Mouse (Mus musculus): Measurements from ENCODE around the gene Cpe.

Gene Cpe

GRCm38 (mm10) chr8:64692651-64693201, at the start of gene Cpe:
Gene Cpe (minus strand): TSS chr8:64693054.
- WGBS: under 1% methylated on average over 54 of the region's 54 CpGs

- 69% methylated on average over 13 of the region's 13 CpGs for WGBS
Observed at GRCm38 (mm10) chr8:64740547-64741211, 47.8 kb upstream of the Cpe start.

GRCm38 (mm10) chr8:64738916-64739315, 46.1 kb upstream of the Cpe start:
- 35% methylated on average over 1 of the region's 1 CpGs for WGBS

GRCm38 (mm10) chr8:64736767-64737323, 44.0 kb upstream of the Cpe start:
- 83% methylated on average over 3 of the region's 3 CpGs for WGBS

- WGBS: 79% methylated on average over 8 of the region's 8 CpGs
Observed at GRCm38 (mm10) chr8:64735161-64735560, 42.3 kb upstream of the Cpe start.

GRCm38 (mm10) chr8:64733271-64733943, 40.6 kb upstream of the Cpe start, which contains the start of gene Msmo1:
Gene Msmo1 (minus strand): TSS chr8:64733792.
- under 1% methylated on average over 60 of the region's 60 CpGs for WGBS

GRCm38 (mm10) chr8:64732596-64732995, 39.7 kb upstream of the Cpe start:
- 4% methylated on average over 9 of the region's 9 CpGs for WGBS

GRCm38 (mm10) chr8:64728156-64728555, 35.3 kb upstream of the Cpe start:
- 82% methylated on average over 7 of the region's 7 CpGs for WGBS

- 45% methylated on average over 4 of the region's 4 CpGs for WGBS
Observed at GRCm38 (mm10) chr8:64726190-64726695, 33.4 kb upstream of the Cpe start.

- 88% methylated on average over 2 of the region's 2 CpGs for WGBS
Observed at GRCm38 (mm10) chr8:64723206-64723605, 30.4 kb upstream of the Cpe start.

GRCm38 (mm10) chr8:64717868-64718267, 25.0 kb upstream of the Cpe start:
- 84% methylated on average over 7 of the region's 7 CpGs for WGBS

GRCm38 (mm10) chr8:64712499-64712898, 19.6 kb upstream of the Cpe start:
- WGBS: 92% methylated on average over 7 of the region's 7 CpGs

GRCm38 (mm10) chr8:64711544-64711943, 18.7 kb upstream of the Cpe start:
- 31% methylated on average over 1 of the region's 1 CpGs for WGBS

- 84% methylated on average over 1 of the region's 1 CpGs for WGBS
Observed at GRCm38 (mm10) chr8:64703191-64703590, 10.3 kb upstream of the Cpe start.

- WGBS: 10% methylated on average over 16 of the region's 16 CpGs
Observed at GRCm38 (mm10) chr8:64691591-64692401, 1.1 kb downstream of the Cpe start.

- 28% methylated on average over 6 of the region's 6 CpGs for WGBS
Observed at GRCm38 (mm10) chr8:64690845-64691244, 2.0 kb downstream of the Cpe start.

GRCm38 (mm10) chr8:64690306-64690705, 2.5 kb downstream of the Cpe start:
- 39% methylated on average over 6 of the region's 6 CpGs for WGBS

- WGBS: 40% methylated on average over 4 of the region's 4 CpGs
Observed at GRCm38 (mm10) chr8:64688741-64689140, 4.1 kb downstream of the Cpe start.

- 58% methylated on average over 3 of the region's 3 CpGs for WGBS
Observed at GRCm38 (mm10) chr8:64688161-64688560, 4.7 kb downstream of the Cpe start.

- WGBS: 69% methylated on average over 3 of the region's 3 CpGs
Observed at GRCm38 (mm10) chr8:64682501-64682900, 10.4 kb downstream of the Cpe start.

GRCm38 (mm10) chr8:64676381-64676780, 16.5 kb downstream of the Cpe start:
- WGBS: 77% methylated on average over 2 of the region's 2 CpGs
